Comparison of ENCODE assay signal across 9 mouse cellular contexts in genomic region chr8:22228621-22229020, GRCm38 (mm10). TPM values are rescaled to one million over a fixed set of nuclear protein-coding genes. Genes with fewer than 3 reads are reported as not detected.
DNase-seq lines count a peak whose midpoint lies in the region; ATAC-seq and TF ChIP-seq lines count a peak whose summit lies in the region.
"Had no signal": no experiment of that assay in that cellular context is flagged by ENCODE, and none has a peak within 500 bp of the region (broad histone marks: within the 10 kb centered on the region; RNA-seq: fewer than 3 reads in every experiment).

No protein-coding gene starts in this region.

- no peak for ATAC-seq in neural tube, embryonic 13.5 days (ENCODE audit: low read depth)
- 0 out of 2 replicates have a peak, but pooled peaks have one; percentile 54 for ATAC-seq in heart, embryonic 12.5 days (ENCODE audit: insufficient number of reproducible peaks, low FRiP score)
- ATAC-seq in liver, postnatal 0 days: no peak

- H3K9me3 ChIP-seq in neural tube, embryonic 13.5 days: no peaks in the 10 kb centered on the region
- H3K9me3 ChIP-seq in heart, embryonic 12.5 days (replicated peaks): no peaks in the 10 kb centered on the region
- no peaks in the 10 kb centered on the region for H3K9me3 ChIP-seq in liver, postnatal 0 days (ENCODE audit: low read length)
- H3K9me3 ChIP-seq: embryonic facial prominence, embryonic 12.5 days had no signal

- DNase-seq in neural tube, embryonic 10.5 days (ENCODE audit: extremely low spot score, low spot score): no peak
- no peak for DNase-seq in liver, postnatal 0 days
- no peak for DNase-seq in left cerebral cortex, adult 18-20 months (ENCODE audit: low spot score in 2 of 2)
- DNase-seq in left cerebral cortex, adult 11 months (ENCODE audit: low spot score): no peak
- no peak for DNase-seq in left cerebral cortex, postnatal 36 days (ENCODE audit: low spot score in 2 of 2)

- H3K9ac ChIP-seq in neural tube, embryonic 13.5 days: no peak overlapping the region
- 0 out of 2 replicates have a peak overlapping the region, but pooled peaks have one; percentile 25 for H3K9ac ChIP-seq in heart, embryonic 12.5 days
- H3K9ac ChIP-seq in liver, postnatal 0 days (replicated peaks): no peak overlapping the region
- H3K9ac ChIP-seq: embryonic facial prominence, embryonic 12.5 days had no signal

- TF ChIP-seq EP300 in liver, postnatal 0 days (IDR thresholded peaks at IDR 0.05; ENCODE audit: low read depth): no peak

- no peak for TF ChIP-seq CTCF in liver, postnatal 0 days (IDR thresholded peaks at IDR 0.05; ENCODE audit: low read depth)

- intact Hi-C loops in left cerebral cortex, postnatal 36 days (cut with DNase I): no loop called here

- H3K27me3 ChIP-seq in neural tube, embryonic 13.5 days: peaks cover 32% of the 10 kb centered on the region
- H3K27me3 ChIP-seq in heart, embryonic 12.5 days (replicated peaks): 0 out of 2 replicates have a peak, but pooled peaks cover 7% of the 10 kb centered on the region
- peaks cover 2% of the 10 kb centered on the region; the same call in 1 of the 2 replicates for H3K27me3 ChIP-seq in liver, postnatal 0 days (ENCODE audit: insufficient read depth, low read length)

- 0 out of 2 replicates have a peak overlapping the region, but pooled peaks have one; percentile 9 for H3K27ac ChIP-seq in neural tube, embryonic 13.5 days (replicated peaks)
- H3K27ac ChIP-seq in heart, embryonic 12.5 days (ENCODE audit: poor library complexity, severe bottlenecking): peak overlapping the region; percentile 58
- peak overlapping the region; percentile 1; the same call in 1 of the 2 replicates for H3K27ac ChIP-seq in liver, postnatal 0 days (ENCODE audit: low read depth)
- H3K27ac ChIP-seq: embryonic facial prominence, embryonic 12.5 days had no signal

- H3K4me1 ChIP-seq in neural tube, embryonic 13.5 days (replicated peaks): peaks cover 10% of the 10 kb centered on the region
- H3K4me1 ChIP-seq in heart, embryonic 12.5 days (replicated peaks): 0 out of 2 replicates have a peak, but pooled peaks cover 4% of the 10 kb centered on the region
- peaks cover 7% of the 10 kb centered on the region; the same call in 1 of the 2 replicates for H3K4me1 ChIP-seq in liver, postnatal 0 days (ENCODE audit: insufficient read depth)
- H3K4me1 ChIP-seq: embryonic facial prominence, embryonic 12.5 days had no signal

- H3K4me3 ChIP-seq in neural tube, embryonic 13.5 days: 0 out of 2 replicates have a peak overlapping the region, but pooled peaks have one; percentile 45
- peak overlapping the region; percentile 59 for H3K4me3 ChIP-seq in heart, embryonic 12.5 days
- no peak overlapping the region for H3K4me3 ChIP-seq in liver, postnatal 0 days (ENCODE audit: low read depth, low read length)

- peaks cover 4% of the 10 kb centered on the region for H3K36me3 ChIP-seq in neural tube, embryonic 13.5 days
- peaks cover 3% of the 10 kb centered on the region; the same call in 1 of the 2 replicates for H3K36me3 ChIP-seq in heart, embryonic 12.5 days
- no peaks in the 10 kb centered on the region for H3K36me3 ChIP-seq in liver, postnatal 0 days (replicated peaks; ENCODE audit: insufficient read depth, low read length)
- H3K36me3 ChIP-seq: embryonic facial prominence, embryonic 12.5 days had no signal

- peak overlapping the region; percentile 21; the same call in 1 of the 2 replicates for H3K4me2 ChIP-seq in neural tube, embryonic 13.5 days
- peak overlapping the region; percentile 79 for H3K4me2 ChIP-seq in heart, embryonic 12.5 days
- H3K4me2 ChIP-seq in liver, postnatal 0 days (ENCODE audit: low read depth, low read length): peak overlapping the region; percentile 84
- H3K4me2 ChIP-seq: embryonic facial prominence, embryonic 12.5 days had no signal

- 36% methylated on average over 7 of the region's 7 CpGs for WGBS in neural tube, embryonic 13.5 days
- WGBS in heart, embryonic 12.5 days: 36% methylated on average over 7 of the region's 7 CpGs
- WGBS in liver, postnatal 0 days (ENCODE audit: insufficient replicate concordance): 22% methylated on average over 7 of the region's 7 CpGs

RNA-seq across cellular contexts. Expression of gene Thsd1, which starts 1.5 kb away (rescaled TPM):
- 8.3 and 8.8 TPM in 2 replicates for polyA plus RNA-seq in neural tube, embryonic 13.5 days (2015; fragmentation: Nextera tagmentation; extraction: Ambion mirVana)
- 17.2 and 18.7 TPM in 2 replicates for polyA plus RNA-seq in heart, embryonic 12.5 days (2016; fragmentation: Nextera tagmentation; extraction: Ambion mirVana)
- 1.7 and 1.9 TPM in 2 replicates for polyA plus RNA-seq in liver, postnatal 0 days (2015; fragmentation: Nextera tagmentation; extraction: Ambion mirVana)
- 1 to 10 TPM; 3.2 to 3.6 TPM for total RNA-seq in left cerebral cortex, adult 18-20 months (2021)
- 1 to 10 TPM; 3.4 to 3.9 TPM for total RNA-seq in left cerebral cortex, postnatal 36 days (2021)

RNA-seq across cellular contexts. Expression of gene Vps36, which starts 36.0 kb away (rescaled TPM):
- polyA plus RNA-seq in neural tube, embryonic 13.5 days (2015; fragmentation: Nextera tagmentation; extraction: Ambion mirVana): 43.8 and 44.5 TPM in 2 replicates
- polyA plus RNA-seq in heart, embryonic 12.5 days (2016; fragmentation: Nextera tagmentation; extraction: Ambion mirVana): 23.8 and 24.2 TPM in 2 replicates
- polyA plus RNA-seq in liver, postnatal 0 days (2015; fragmentation: Nextera tagmentation; extraction: Ambion mirVana): 10.4 and 10.6 TPM in 2 replicates
- total RNA-seq in left cerebral cortex, adult 18-20 months (2021): 10 to 100 TPM; 20.4 to 24.1 TPM
- total RNA-seq in left cerebral cortex, postnatal 36 days (2021): 10 to 100 TPM; 24.9 to 28.1 TPM

RNA-seq across cellular contexts. Expression of gene Ckap2, which starts 43.0 kb away (rescaled TPM):
- polyA plus RNA-seq in neural tube, embryonic 13.5 days (2015; fragmentation: Nextera tagmentation; extraction: Ambion mirVana): 15.5 and 20.4 TPM in 2 replicates
- 33.0 and 35.9 TPM in 2 replicates for polyA plus RNA-seq in heart, embryonic 12.5 days (2016; fragmentation: Nextera tagmentation; extraction: Ambion mirVana)
- polyA plus RNA-seq in liver, postnatal 0 days (2015; fragmentation: Nextera tagmentation; extraction: Ambion mirVana): 9.4 and 10.0 TPM in 2 replicates
- total RNA-seq in left cerebral cortex, adult 18-20 months (2021): under 1 TPM; 0.14 to 0.42 TPM
- under 1 TPM; 0.62 to 0.86 TPM for total RNA-seq in left cerebral cortex, postnatal 36 days (2021)

RNA-seq across cellular contexts. Expression of gene Tpte, which starts 54.6 kb away (rescaled TPM):
- polyA plus RNA-seq in neural tube, embryonic 13.5 days (2015; fragmentation: Nextera tagmentation; extraction: Ambion mirVana): not detected in 2 replicates
- not detected in 2 replicates for polyA plus RNA-seq in heart, embryonic 12.5 days (2016; fragmentation: Nextera tagmentation; extraction: Ambion mirVana)
- not detected in 2 replicates for polyA plus RNA-seq in liver, postnatal 0 days (2015; fragmentation: Nextera tagmentation; extraction: Ambion mirVana)
- not detected for total RNA-seq in left cerebral cortex, adult 18-20 months (2021)
- total RNA-seq in left cerebral cortex, postnatal 36 days (2021): not detected
- polyA plus RNA-seq: embryonic facial prominence, embryonic 12.5 days; neural tube, embryonic 11.5 days had no signal

Comparison
In these comparisons a context has a peak if more than half of its experiments do, and no peak if none do; other contexts are left out.
1. H3K27ac ChIP-seq: peak in every context shown above with its lines; median percentile 58 in heart, embryonic 12.5 days; 9 in neural tube, embryonic 13.5 days; 1 in liver, postnatal 0 days.
2. H3K4me2 ChIP-seq: peak in every context shown above with its lines; median percentile 84 in liver, postnatal 0 days; 79 in heart, embryonic 12.5 days; 21 in neural tube, embryonic 13.5 days.